Mouse (Mus musculus) B cell, adult 67 days (primary cell): Measurements from ENCODE around the gene Tex45. TPM values are rescaled to one million over a fixed set of nuclear protein-coding genes. Genes with fewer than 3 reads are reported as not detected.

Experiments used
- total RNA-seq, 2 experiments: library from RNA; stranded (reverse); gene quantifications; 4 replicates each; pipeline ENCODE4 v1.2.4; 2023

The Tex45 gene
- 1 to 10 TPM; 5.0 to 8.3 TPM for total RNA-seq

GRCm38 (mm10) chr8:3470562-3470961, at the start of gene Tex45:
Gene Tex45 (plus strand): TSS chr8:3470862.

GRCm38 (mm10) chr8:3467006-3467885, 3.4 kb upstream of the Tex45 start, which contains the start of gene Pex11g:
Gene Pex11g (minus strand): TSS chr8:3467680.

GRCm38 (mm10) chr8:3492901-3493844, 22.5 kb downstream of the Tex45 start, which contains the start of gene Zfp358:
Gene Zfp358 (plus strand): TSS chr8:3493138.

DNA sequence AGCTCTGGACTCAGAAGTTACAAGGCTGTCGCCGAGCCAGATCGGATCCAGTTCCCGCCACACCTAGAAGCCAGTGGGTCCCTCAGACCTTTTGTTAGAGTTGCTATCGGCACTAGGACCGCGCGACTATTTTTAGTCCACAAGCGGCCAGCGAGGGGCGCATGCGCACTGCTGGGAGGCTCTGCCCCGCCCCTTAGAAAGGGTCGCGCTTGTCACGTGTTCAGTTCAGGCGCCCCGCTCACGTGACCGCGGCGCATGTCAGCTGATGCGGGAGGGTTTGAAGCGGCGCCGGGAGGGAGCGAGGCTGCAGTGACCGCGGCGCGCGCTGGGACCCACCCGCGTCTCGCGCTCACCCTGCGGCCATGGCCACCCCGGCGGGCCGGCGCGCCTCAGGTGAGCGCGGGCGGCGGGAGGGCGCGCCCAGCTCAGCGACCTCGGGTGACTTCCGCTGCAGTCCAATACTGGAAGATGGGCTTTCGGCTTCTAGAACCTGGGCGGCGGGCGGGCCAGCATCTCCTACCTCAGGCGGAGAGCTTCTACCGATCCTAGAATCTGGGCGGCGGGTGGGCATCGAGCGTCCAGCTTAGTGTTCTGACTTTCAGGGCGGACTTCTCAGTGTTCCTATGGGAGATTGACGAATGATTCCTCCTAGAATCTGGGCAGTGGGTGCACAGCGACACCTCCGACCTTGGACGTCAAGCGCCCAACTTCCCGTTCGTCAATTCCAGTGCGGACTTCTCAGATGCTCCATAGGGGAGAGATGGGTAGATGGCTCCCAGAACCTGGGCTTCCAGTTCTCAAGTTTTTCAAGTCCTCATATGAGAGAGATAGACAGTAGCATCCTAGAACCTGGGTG, 29.8 kb downstream of the Tex45 start, which contains the start of gene Mcoln1:
Gene Mcoln1, plus strand, starts transcription at position 223 of the 856 bp plus-strand sequence.

DNA sequence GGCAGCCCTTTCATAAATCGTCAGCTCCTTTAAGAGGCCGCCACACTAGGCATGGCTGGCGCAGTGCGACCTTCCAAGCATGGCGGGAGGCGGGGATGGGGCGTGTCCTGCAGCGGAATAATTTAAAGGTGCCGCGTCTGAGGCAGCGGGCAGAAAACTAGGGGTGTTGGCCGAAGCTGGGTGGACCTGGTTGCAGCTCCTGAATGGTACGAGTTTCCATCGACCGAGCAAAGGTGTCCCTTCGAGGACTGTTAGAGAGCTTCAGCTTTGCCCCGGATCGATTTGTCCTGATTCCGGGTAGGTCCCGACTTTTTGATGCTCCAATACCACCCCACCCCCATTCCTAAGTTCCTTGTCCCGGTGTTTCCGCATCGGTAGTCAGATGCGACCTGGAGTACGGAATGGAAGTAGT, 44.6 kb downstream of the Tex45 start, which contains the start of gene Pnpla6:
Gene Pnpla6, plus strand, starts transcription at position 125 of the 412 bp plus-strand sequence.

Other genes starting within 250 kb of the Tex45 start
- 10 to 100 TPM; 53.5 to 55.7 TPM for gene Insr, start 191.2 kb upstream of the Tex45 start, total RNA-seq
- gene A430078G23Rik, start 117.4 kb upstream of the Tex45 start, total RNA-seq: 100 to 1,000 TPM; 263 to 289 TPM
- 100 to 1,000 TPM; 269 to 313 TPM for gene Arhgef18, start 77.9 kb upstream of the Tex45 start, total RNA-seq
- gene Pex11g, start 3.2 kb upstream of the Tex45 start, total RNA-seq: 1 to 10 TPM; 1.4 to 2.4 TPM
- gene Zfp358, start 22.3 kb downstream of the Tex45 start, total RNA-seq: 1 to 10 TPM; 8.7 to 10.0 TPM
- 100 to 1,000 TPM; 105 to 106 TPM for gene Mcoln1, start 29.6 kb downstream of the Tex45 start, total RNA-seq
- 10 to 100 TPM; 78.0 to 82.4 TPM for gene Pnpla6, start 44.5 kb downstream of the Tex45 start, total RNA-seq
- not detected for gene C330021F23Rik, start 97.1 kb downstream of the Tex45 start, total RNA-seq
- not detected for gene Camsap3, start 116.4 kb downstream of the Tex45 start, total RNA-seq
- gene Xab2, start 150.5 kb downstream of the Tex45 start, total RNA-seq: 10 to 100 TPM; 87.4 to 92.4 TPM
- 10 to 100 TPM; 67.1 to 68.4 TPM for gene Pet100, start 150.7 kb downstream of the Tex45 start, total RNA-seq
- gene Pcp2, start 154.7 kb downstream of the Tex45 start, total RNA-seq: not detected
- gene Stxbp2, start 160.1 kb downstream of the Tex45 start, total RNA-seq: 100 to 1,000 TPM; 259 to 269 TPM
- gene Retn, start 184.9 kb downstream of the Tex45 start, total RNA-seq: not detected
- not detected for gene Mcemp1, start 194.9 kb downstream of the Tex45 start, total RNA-seq
- not detected for gene Fcor, start 201.5 kb downstream of the Tex45 start, total RNA-seq
- gene Trappc5, start 205.4 kb downstream of the Tex45 start, total RNA-seq: 10 to 100 TPM; 23.4 to 28.8 TPM
- gene Fcer2a, start 223.3 kb downstream of the Tex45 start, total RNA-seq: 100 to 1,000 TPM; 596 to 740 TPM
- gene Clec4g, start 249.8 kb downstream of the Tex45 start, total RNA-seq: not detected